Mouse (Mus musculus) MEL (cell line): ENCODE results near the gene Pdzd2. TPM values are rescaled to one million over a fixed set of nuclear protein-coding genes. Genes with fewer than 3 reads are reported as not detected.

Experiments
- DNase-seq: peaks from one replicate; pipeline ENCODE4 v3.0.0; 2011; ENCODE audit warnings: low read depth, low spot score
- H3K27ac ChIP-seq: 2 replicates; pipeline ENCODE4 v1.5.1; 2012; ENCODE audit warnings: low read depth, mild to moderate bottlenecking, control low read depth, low read length, moderate library complexity; ENCODE audit not compliant: control insufficient read depth
- H3K27me3 ChIP-seq, 2 experiments: fragments of 150-350 bp in 1 of 2; sonication (generic) in 1 of 2; 2 replicates each; pipeline ENCODE4 v1.6.1; 2012; ENCODE audit warnings: low read length in 2 of 2, mild to moderate bottlenecking in 2 of 2, improper control_type of control experiment in 1 of 2, moderate library complexity in 1 of 2; ENCODE audit not compliant: insufficient read depth in 2 of 2, control insufficient read depth in 1 of 2
- H3K36me3 ChIP-seq, 2 experiments: 2 replicates each; pipeline ENCODE4 v1.6.1; 2012 to 2014; ENCODE audit warnings: low read length in 2 of 2, improper control_type of control experiment in 1 of 2, inconsistent platforms in 1 of 2, mild to moderate bottlenecking in 1 of 2; ENCODE audit not compliant: insufficient read depth in 2 of 2, control insufficient read depth in 1 of 2
- H3K4me1 ChIP-seq, 2 experiments: fragments of 150-350 bp in 1 of 2; sonication (generic) in 1 of 2; 2 replicates each; pipeline ENCODE4 v1.6.1; 2012; ENCODE audit warnings: low read length in 2 of 2, improper control_type of control experiment in 1 of 2, mild to moderate bottlenecking in 1 of 2; ENCODE audit not compliant: insufficient read depth in 2 of 2, control insufficient read depth in 1 of 2
- H3K4me3 ChIP-seq, 2 experiments: fragments of 150-350 bp in 1 of 2; sonication (generic) in 1 of 2; 2 replicates each; pipeline ENCODE4 v1.5.1; 2012; ENCODE audit warnings: low read depth in 2 of 2, low read length in 2 of 2, mild to moderate bottlenecking in 2 of 2, moderate library complexity in 2 of 2, control low read depth in 1 of 2, improper control_type of control experiment in 1 of 2; ENCODE audit not compliant: control insufficient read depth in 1 of 2, insufficient read depth in 1 of 2
- H3K79me2 ChIP-seq: 2 replicates; pipeline ENCODE4 v1.6.1; 2012; ENCODE audit warnings: mild to moderate bottlenecking, low read length, moderate library complexity; ENCODE audit not compliant: control insufficient read depth, poor library complexity, insufficient read depth
- H3K9ac ChIP-seq: 2 replicates; pipeline ENCODE4 v1.6.1; 2012; ENCODE audit warnings: low read depth, mild to moderate bottlenecking, control low read depth, low read length, moderate library complexity; ENCODE audit not compliant: control insufficient read depth, poor library complexity, severe bottlenecking
- H3K9me3 ChIP-seq: fragments of 150-350 bp; sonication (generic); replicated peaks from 2 replicates; pipeline ENCODE4 v1.6.1; 2012; ENCODE audit warnings: mild to moderate bottlenecking, low read length, improper control_type of control experiment, moderate library complexity; ENCODE audit not compliant: insufficient read depth
- BHLHE40 ChIP-seq: IDR thresholded peaks from 2 replicates; pipeline ENCODE4 v1.6.1; 2012; ENCODE audit warnings: low read depth, mild to moderate bottlenecking, inconsistent platforms, low read length, improper control_type of control experiment, borderline replicate concordance
- CHD1 ChIP-seq: IDR thresholded peaks from 2 replicates; pipeline ENCODE4 v1.6.1; 2012; ENCODE audit warnings: low read depth, mild to moderate bottlenecking, inconsistent platforms, low read length, improper control_type of control experiment
- CTCF ChIP-seq, 3 experiments: IDR thresholded peaks in 2 of 3; conservative IDR thresholded peaks in 1 of 3; 2 replicates each; pipeline ENCODE4 v1.5.1; 2011 to 2012; ENCODE audit warnings: low read length in 3 of 3, low read depth in 2 of 3, mild to moderate bottlenecking in 2 of 3, improper control_type of control experiment in 1 of 3, inconsistent platforms in 1 of 3, mixed read lengths in 1 of 3, moderate library complexity in 1 of 3; ENCODE audit not compliant: control insufficient read depth in 1 of 3, insufficient read depth in 1 of 3, poor library complexity in 1 of 3, severe bottlenecking in 1 of 3
- E2F4 ChIP-seq: IDR thresholded peaks from 2 replicates; pipeline ENCODE4 v1.6.1; 2011; ENCODE audit warnings: low read depth, low read length, improper control_type of control experiment, borderline replicate concordance
- ELF1 ChIP-seq: IDR thresholded peaks from 2 replicates; pipeline ENCODE4 v1.6.1; 2014; ENCODE audit warnings: low read depth, mild to moderate bottlenecking, inconsistent platforms, low read length, improper control_type of control experiment, moderate library complexity
- EP300 ChIP-seq, 2 experiments: IDR thresholded peaks; 2 replicates each; pipeline ENCODE4 v1.6.1; 2011; ENCODE audit warnings: improper control_type of control experiment in 2 of 2, low read length in 2 of 2, low read depth in 1 of 2, mild to moderate bottlenecking in 1 of 2
- GABPA ChIP-seq: IDR thresholded peaks from 2 replicates; pipeline ENCODE4 v1.6.1; 2012; ENCODE audit warnings: low read depth, mild to moderate bottlenecking, inconsistent platforms, low read length, improper control_type of control experiment, moderate library complexity
- GATA1 ChIP-seq: IDR thresholded peaks from 2 replicates; pipeline ENCODE4 v1.6.1; 2011; ENCODE audit warnings: low read depth, low read length, improper control_type of control experiment
- JUND ChIP-seq: IDR thresholded peaks from 2 replicates; pipeline ENCODE4 v1.6.1; 2011; ENCODE audit warnings: low read depth, mild to moderate bottlenecking, improper control_type of control experiment, low read length
- KAT2A ChIP-seq: conservative IDR thresholded peaks from 2 replicates; pipeline ENCODE4 v1.6.1; 2012; ENCODE audit warnings: low read depth, low read length, improper control_type of control experiment, inconsistent platforms
- MAFK ChIP-seq: IDR thresholded peaks from 2 replicates; pipeline ENCODE4 v1.6.1; 2011; ENCODE audit warnings: low read depth, mild to moderate bottlenecking, low read length, improper control_type of control experiment, borderline replicate concordance
- MAX ChIP-seq: IDR thresholded peaks from 2 replicates; pipeline ENCODE4 v1.6.1; 2011; ENCODE audit warnings: low read length, improper control_type of control experiment
- MAZ ChIP-seq: IDR thresholded peaks from 2 replicates; pipeline ENCODE4 v1.6.1; 2012; ENCODE audit warnings: low read depth, mild to moderate bottlenecking, inconsistent platforms, low read length, improper control_type of control experiment
- MEF2A ChIP-seq: IDR thresholded peaks from 2 replicates; pipeline ENCODE4 v1.6.1; 2014; ENCODE audit warnings: low read depth, mild to moderate bottlenecking, inconsistent platforms, low read length, improper control_type of control experiment; ENCODE audit not compliant: poor library complexity, insufficient replicate concordance, severe bottlenecking; ENCODE audit errors: extremely low read depth
- MXI1 ChIP-seq: IDR thresholded peaks from 2 replicates; pipeline ENCODE4 v1.6.1; 2011; ENCODE audit warnings: mild to moderate bottlenecking, low read depth, low read length, improper control_type of control experiment
- MYB ChIP-seq: IDR thresholded peaks from 2 replicates; pipeline ENCODE4 v1.6.1; 2011; ENCODE audit warnings: mild to moderate bottlenecking, low read depth, low read length, improper control_type of control experiment
- NRF1 ChIP-seq: IDR thresholded peaks from 2 replicates; pipeline ENCODE4 v1.6.1; 2014; ENCODE audit warnings: low read depth, mild to moderate bottlenecking, inconsistent platforms, low read length, improper control_type of control experiment, moderate library complexity; ENCODE audit not compliant: poor library complexity, insufficient read depth, severe bottlenecking
- POLR2A ChIP-seq, 2 experiments: IDR thresholded peaks; 2 replicates each; pipeline ENCODE4 v1.6.1; 2011 to 2012; ENCODE audit warnings: low read length in 2 of 2, mild to moderate bottlenecking in 2 of 2, control low read depth in 1 of 2, improper control_type of control experiment in 1 of 2, low read depth in 1 of 2, moderate library complexity in 1 of 2; ENCODE audit not compliant: control insufficient read depth in 1 of 2, insufficient read depth in 1 of 2, poor library complexity in 1 of 2
- POLR2AphosphoS5 ChIP-seq: IDR thresholded peaks from 2 replicates; pipeline ENCODE4 v1.6.1; 2012; ENCODE audit warnings: low read depth, borderline replicate concordance, mild to moderate bottlenecking, inconsistent platforms, low read length, moderate library complexity, mixed read lengths
- RAD21 ChIP-seq: IDR thresholded peaks from 2 replicates; pipeline ENCODE4 v1.6.1; 2011; ENCODE audit warnings: mild to moderate bottlenecking, low read depth, low read length, improper control_type of control experiment
- RCOR1 ChIP-seq: IDR thresholded peaks from 2 replicates; pipeline ENCODE4 v1.6.1; 2012; ENCODE audit warnings: low read depth, mild to moderate bottlenecking, inconsistent platforms, low read length, improper control_type of control experiment
- SMC3 ChIP-seq: IDR thresholded peaks from 2 replicates; pipeline ENCODE4 v1.6.1; 2011; ENCODE audit warnings: low read depth, low read length, improper control_type of control experiment
- TBP ChIP-seq: IDR thresholded peaks from 2 replicates; pipeline ENCODE4 v1.8.0; 2011; ENCODE audit warnings: low read depth, low read length, improper control_type of control experiment
- USF1 ChIP-seq: IDR thresholded peaks from 2 replicates; pipeline ENCODE4 v1.6.1; 2014; ENCODE audit warnings: low read depth, mild to moderate bottlenecking, inconsistent platforms, low read length, improper control_type of control experiment, moderate library complexity
- USF2 ChIP-seq, 2 experiments: IDR thresholded peaks; 2 replicates each; pipeline ENCODE4 v1.6.1; 2011 to 2012; ENCODE audit warnings: improper control_type of control experiment in 2 of 2, low read length in 2 of 2, borderline replicate concordance in 1 of 2, inconsistent platforms in 1 of 2, low read depth in 1 of 2, mild to moderate bottlenecking in 1 of 2; ENCODE audit not compliant: insufficient read depth in 1 of 2
- ZC3H11A ChIP-seq: IDR thresholded peaks from 2 replicates; pipeline ENCODE4 v1.6.1; 2012; ENCODE audit warnings: low read depth, mild to moderate bottlenecking, inconsistent platforms, low read length, improper control_type of control experiment
- ZNF384 ChIP-seq: IDR thresholded peaks from 2 replicates; pipeline ENCODE4 v1.6.1; 2012; ENCODE audit warnings: low read depth, mild to moderate bottlenecking, inconsistent platforms, low read length, improper control_type of control experiment
- polyA plus RNA-seq, 2 experiments: library from polyadenylated mRNA; stranded (reverse) in 1 of 2; unstranded in 1 of 2; fragments of >175 nt in 1 of 2; fragments of >200 nt in 1 of 2; gene quantifications; 2 replicates each; pipeline versions ENCODE4 v1.2.1 to v1.2.4; 2012; ENCODE audit warnings: low replicate concordance in 2 of 2, low read depth in 1 of 2; ENCODE audit not compliant: insufficient read length in 2 of 2, insufficient read depth in 1 of 2, missing spikeins in 1 of 2
- total RNA-seq: library from RNA; depleted of rRNA; stranded (reverse); fragments of 300-350 nt; gene quantifications from 2 replicates; pipeline ENCODE4 v1.2.3, GENCODE M21; 2012

Gene Pdzd2
- total and polyA plus RNA-seq, 3 experiments = 0.15 to 0.33 TPM; not detected in 1

DNA sequence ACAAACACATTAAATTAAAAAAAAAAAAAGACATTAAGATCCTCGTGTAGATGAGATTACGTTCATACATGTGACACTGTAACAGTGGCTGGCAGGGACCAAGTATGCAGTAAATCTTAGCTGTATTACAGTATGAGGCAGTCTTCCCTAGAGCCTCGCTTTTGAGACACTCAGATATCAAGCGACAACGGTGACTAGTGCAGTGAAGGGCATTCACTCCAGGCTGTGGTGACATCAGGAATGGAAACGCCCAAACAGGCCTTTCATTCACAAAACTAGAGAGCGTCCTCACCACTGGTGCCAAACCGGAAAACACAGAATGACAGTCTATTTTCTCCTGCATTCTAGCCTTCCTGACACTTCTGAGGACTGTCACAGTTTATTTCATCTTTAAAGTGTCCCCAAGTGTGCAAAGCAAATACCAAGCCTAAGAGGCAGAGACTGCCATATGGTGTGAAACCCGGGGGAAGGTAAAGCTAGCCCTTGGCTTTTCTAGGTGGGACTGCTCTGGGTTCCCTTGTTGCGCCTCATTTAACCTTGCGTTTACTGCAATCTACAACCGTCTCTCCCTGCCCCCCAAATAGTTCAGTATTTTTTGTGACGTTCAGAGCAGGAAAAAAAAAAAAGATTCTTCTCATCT is 195.9 kb downstream of the Pdzd2 start:
- H3K27me3 ChIP-seq = peaks cover 0 to 8% of the 10 kb centered on the region in 2 experiments; a peak in 2 of 4 replicates
- no peak overlapping the region for H3K4me3 ChIP-seq
- no peak for TF ChIP-seq GATA1
- no peak for TF ChIP-seq MYB
- TF ChIP-seq CTCF (IDR thresholded peaks at IDR 0.05 in 2 of 3, conservative IDR thresholded peaks at IDR 0.05 in 1 of 3; ENCODE audit: control insufficient read depth in 1 of 3, insufficient read depth in 1 of 3, low read depth in 2 of 3, low read length in 3 of 3, poor library complexity in 1 of 3, severe bottlenecking in 1 of 3) = no peak
- no peak for TF ChIP-seq JUND
- no peak for TF ChIP-seq MAZ
- no peak for TF ChIP-seq POLR2A (IDR thresholded peaks at IDR 0.05; ENCODE audit: control insufficient read depth in 1 of 2, insufficient read depth in 1 of 2, low read depth in 1 of 2, low read length in 2 of 2, poor library complexity in 1 of 2)
- no peak for TF ChIP-seq RAD21
- no peak for TF ChIP-seq TBP
- no peak for TF ChIP-seq MXI1
- no peak for TF ChIP-seq CHD1
- no peak for TF ChIP-seq SMC3
- TF ChIP-seq POLR2AphosphoS5 = no peak
- no peak for TF ChIP-seq ELF1
- TF ChIP-seq BHLHE40 = no peak
- no peak for TF ChIP-seq RCOR1
- no peak for TF ChIP-seq MAFK
- no peak for TF ChIP-seq NRF1
- no peak for TF ChIP-seq E2F4
- H3K9me3 ChIP-seq = no peaks in the 10 kb centered on the region
- no peak overlapping the region for H3K9ac ChIP-seq
- no peak overlapping the region for H3K27ac ChIP-seq
- no peaks in the 10 kb centered on the region for H3K4me1 ChIP-seq
- H3K36me3 ChIP-seq = no peaks in the 10 kb centered on the region
- no peaks in the 10 kb centered on the region for H3K79me2 ChIP-seq
- no peak for DNase-seq

DNA sequence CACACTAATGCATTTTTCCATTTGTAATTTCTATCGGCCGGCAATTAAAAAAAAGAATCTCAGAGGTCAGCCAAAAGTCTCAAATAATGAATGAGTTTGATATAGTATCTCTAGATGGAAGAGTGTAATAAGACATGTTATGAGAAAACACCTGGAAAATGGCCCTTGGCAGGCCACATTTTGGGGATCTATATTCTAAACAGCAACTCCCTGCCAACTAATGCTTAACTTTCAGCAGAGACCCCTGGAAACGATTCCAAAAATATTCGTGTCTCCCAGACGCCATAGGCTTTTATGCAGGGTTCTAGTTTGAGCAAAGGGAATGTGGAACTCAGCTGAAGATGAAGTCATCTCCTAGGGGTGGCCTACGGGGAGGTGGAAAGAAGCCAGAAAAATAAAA is 197.4 kb downstream of the Pdzd2 start:
- Histone ChIP-seq H3K27me3 (peaks cover 0 to 8% of the 10 kb centered on the region in 2 experiments; a peak in 2 of 4 replicates), H3K36me3 (no peaks in the 10 kb centered on the region), H3K9ac (no peak overlapping the region), H3K4me1 (no peaks in the 10 kb centered on the region), H3K27ac (no peak overlapping the region), H3K9me3 (no peaks in the 10 kb centered on the region), H3K79me2 (no peaks in the 10 kb centered on the region), H3K4me3 (no peak overlapping the region)
- no peak for DNase-seq
- no peak for TF ChIP-seq BHLHE40
- TF ChIP-seq NRF1 = no peak
- no peak for TF ChIP-seq JUND
- no peak for TF ChIP-seq MYB
- TF ChIP-seq CTCF (IDR thresholded peaks at IDR 0.05 in 2 of 3, conservative IDR thresholded peaks at IDR 0.05 in 1 of 3; ENCODE audit: control insufficient read depth in 1 of 3, insufficient read depth in 1 of 3, low read depth in 2 of 3, low read length in 3 of 3, poor library complexity in 1 of 3, severe bottlenecking in 1 of 3) = no peak
- no peak for TF ChIP-seq KAT2A
- no peak for TF ChIP-seq USF2 (IDR thresholded peaks at IDR 0.05; ENCODE audit: borderline replicate concordance in 1 of 2, insufficient read depth in 1 of 2, low read depth in 1 of 2, low read length in 2 of 2)
- no peak for TF ChIP-seq ZNF384
- TF ChIP-seq POLR2AphosphoS5 = no peak
- TF ChIP-seq MEF2A = no peak
- no peak for TF ChIP-seq GABPA
- TF ChIP-seq TBP = no peak
- TF ChIP-seq ZC3H11A = no peak
- no peak for TF ChIP-seq MAX
- TF ChIP-seq USF1 = no peak
- TF ChIP-seq MAFK = no peak
- TF ChIP-seq E2F4 = no peak
- no peak for TF ChIP-seq EP300 (IDR thresholded peaks at IDR 0.05; ENCODE audit: low read depth in 1 of 2, low read length in 2 of 2)
